Mouse (Mus musculus) neural tube, embryonic 12.5 days (tissue): ENCODE measurements around the gene Mtm1. TPM values are rescaled to one million over a fixed set of nuclear protein-coding genes. Genes with fewer than 3 reads are reported as not detected.
"Not testable (repeated sequence)": the region's sequence is repeated elsewhere in the genome, so short reads cannot be mapped to it uniquely, and the experiment has no call there.

ENCODE experiments used
- ATAC-seq: fragments of 200-750 bp; cut with Nextera tagmentation; 2 replicates; pipeline ENCODE4 v1.8.0; 2017; ENCODE audit warnings: low read depth, mild to moderate bottlenecking, moderate TSS enrichment, moderate library complexity; ENCODE audit not compliant: low FRiP score
- H3K27ac ChIP-seq: fragments of 300-500 bp; sonication (generic); 2 replicates; pipeline ENCODE4 v1.5.1; 2016
- H3K27me3 ChIP-seq: fragments of 300-500 bp; sonication (generic); replicated peaks from 2 replicates; pipeline ENCODE4 v1.6.1; 2016; ENCODE audit warnings: mild to moderate bottlenecking
- H3K36me3 ChIP-seq: fragments of 300-500 bp; sonication (generic); 2 replicates; pipeline ENCODE4 v1.6.1; 2016; ENCODE audit warnings: mild to moderate bottlenecking
- H3K4me1 ChIP-seq: fragments of 300-500 bp; sonication (generic); 2 replicates; pipeline ENCODE4 v1.6.1; 2016
- H3K4me2 ChIP-seq: fragments of 300-500 bp; sonication (generic); replicated peaks from 2 replicates; pipeline ENCODE4 v1.6.1; 2016; ENCODE audit warnings: mild to moderate bottlenecking
- H3K4me3 ChIP-seq: fragments of 300-500 bp; sonication (generic); 2 replicates; pipeline ENCODE4 v1.5.1; 2016
- H3K9ac ChIP-seq: fragments of 300-500 bp; sonication (generic); 2 replicates; pipeline ENCODE4 v1.6.1; 2016; ENCODE audit warnings: mild to moderate bottlenecking
- H3K9me3 ChIP-seq: fragments of 300-500 bp; sonication (generic); 2 replicates; pipeline ENCODE4 v1.6.1; 2016; ENCODE audit warnings: mild to moderate bottlenecking
- WGBS: fragments of 180-500 bp; shearing (Covaris S2); methylation state at CpG from one replicate; pipeline ENCODE4 v1.1.7; 2016; 5-methylcytosine and 5-hydroxymethylcytosine counted together
- polyA plus RNA-seq: library from polyadenylated mRNA; unstranded; fragments of >200 nt; fragmentation: Nextera tagmentation; extraction: Ambion mirVana; gene quantifications from 2 replicates; pipeline ENCODE4 v1.2.1, GENCODE M21; 2016

The Mtm1 gene
- polyA plus RNA-seq, 1 experiment from 2014 or later, result 5.5 TPM

DNA sequence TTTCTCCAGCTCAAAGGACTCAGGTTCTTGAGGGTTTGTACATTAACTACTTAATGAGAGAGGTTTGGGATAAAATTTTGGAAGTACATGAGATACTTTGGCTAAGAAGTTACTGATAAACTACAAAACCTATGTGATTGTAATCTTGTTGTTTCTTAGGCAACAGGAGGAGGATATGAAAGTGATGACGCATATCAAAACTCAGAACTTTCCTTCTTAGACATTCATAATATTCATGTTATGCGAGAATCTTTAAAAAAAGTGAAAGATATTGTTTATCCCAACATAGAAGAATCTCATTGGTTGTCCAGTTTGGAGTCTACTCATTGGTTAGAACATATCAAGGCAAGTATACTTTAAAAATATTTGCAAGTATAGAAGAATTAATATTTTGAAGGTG, 85.4 kb downstream of the Mtm1 start:
- H3K27me3 ChIP-seq, result no peaks in the 10 kb centered on the region
- H3K4me3 ChIP-seq, result no peak overlapping the region
- no peaks in the 10 kb centered on the region for H3K36me3 ChIP-seq
- no peaks in the 10 kb centered on the region for H3K9me3 ChIP-seq
- WGBS, result 81% methylated on average over 2 of the region's 2 CpGs
- no peak overlapping the region for H3K27ac ChIP-seq
- H3K9ac ChIP-seq, result no peak overlapping the region
- H3K4me1 ChIP-seq, result no peaks in the 10 kb centered on the region
- no peak overlapping the region for H3K4me2 ChIP-seq
- no peak for ATAC-seq

- Histone ChIP-seq H3K27ac (no peak overlapping the region), H3K36me3 (no peaks in the 10 kb centered on the region), H3K9me3 (no peaks in the 10 kb centered on the region), H3K9ac (no peak overlapping the region), H3K4me3 (no peak overlapping the region), H3K4me1 (no peaks in the 10 kb centered on the region), H3K27me3 (no peaks in the 10 kb centered on the region), H3K4me2 (no peak overlapping the region)
- no peak for ATAC-seq
- 88% methylated on average over 5 of the region's 5 CpGs for WGBS
These were observed 91.6 kb downstream of the Mtm1 start for GRCm38 (mm10) chrX:71302148-71302547.

GRCm38 (mm10) chrX:71311229-71311628, 100.7 kb downstream of the Mtm1 start:
- Histone ChIP-seq H3K9me3 (no peaks in the 10 kb centered on the region), H3K4me3 (no peak overlapping the region), H3K4me1 (no peaks in the 10 kb centered on the region), H3K27ac (no peak overlapping the region), H3K9ac (no peak overlapping the region), H3K36me3 (no peaks in the 10 kb centered on the region), H3K27me3 (no peaks in the 10 kb centered on the region), H3K4me2 (no peak overlapping the region)
- WGBS, result 41% methylated on average over 8 of the region's 8 CpGs
- 0 out of 2 replicates have a peak, but pooled peaks have one; percentile 33 for ATAC-seq

DNA sequence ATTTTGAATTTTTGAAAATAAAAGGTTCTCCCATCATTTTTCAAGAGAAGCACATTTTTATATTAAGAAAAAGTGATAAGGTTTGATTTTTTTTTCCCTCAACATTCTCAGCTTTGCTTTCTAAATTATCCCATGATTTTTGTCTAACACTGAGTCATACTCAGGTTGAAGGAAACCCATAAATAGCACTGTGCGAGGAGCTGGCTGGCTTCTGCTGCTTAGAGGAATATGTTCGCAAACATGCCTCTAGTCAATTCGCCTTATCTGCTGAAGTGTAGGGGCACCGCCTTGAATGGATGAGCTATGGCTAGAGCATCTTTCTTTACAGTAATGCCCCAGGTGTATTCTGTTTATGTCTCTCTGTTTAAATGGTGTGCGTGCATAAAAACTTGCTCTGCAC, 103.8 kb downstream of the Mtm1 start:
- Histone ChIP-seq H3K27ac (no peak overlapping the region), H3K4me3 (no peak overlapping the region), H3K9ac (no peak overlapping the region), H3K9me3 (no peaks in the 10 kb centered on the region), H3K4me2 (no peak overlapping the region), H3K4me1 (no peaks in the 10 kb centered on the region), H3K36me3 (no peaks in the 10 kb centered on the region), H3K27me3 (no peaks in the 10 kb centered on the region)
- WGBS, result 82% methylated on average over 5 of the region's 5 CpGs
- no peak for ATAC-seq

DNA sequence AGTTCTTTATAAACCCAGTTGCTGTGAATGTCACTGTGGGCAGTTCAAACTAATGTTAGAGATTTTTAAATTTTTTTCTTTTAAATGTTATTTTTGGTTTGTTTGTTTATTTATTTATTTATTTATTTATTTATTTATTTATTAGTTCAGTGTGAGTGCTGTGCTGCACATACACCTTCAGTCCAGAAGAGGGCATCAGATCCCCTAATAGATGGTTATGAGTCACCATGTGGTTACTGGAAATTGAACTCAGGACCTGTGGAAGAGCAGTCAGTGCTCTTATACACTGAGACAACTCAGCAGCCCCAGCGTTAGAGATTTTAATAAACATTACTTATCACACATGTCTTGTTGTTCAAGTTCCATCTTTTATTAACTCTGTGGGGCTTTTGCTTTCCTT, 141.5 kb downstream of the Mtm1 start:
- Histone ChIP-seq H3K9me3 (no peaks in the 10 kb centered on the region), H3K27me3 (no peaks in the 10 kb centered on the region), H3K27ac (no peak overlapping the region), H3K9ac (no peak overlapping the region), H3K4me1 (no peaks in the 10 kb centered on the region), H3K36me3 (no peaks in the 10 kb centered on the region), H3K4me2 (no peak overlapping the region), H3K4me3 (no peak overlapping the region)
- no peak for ATAC-seq
- WGBS, result 81% methylated on average over 1 of the region's 1 CpGs

GRCm38 (mm10) chrX:71355331-71355730, 144.8 kb downstream of the Mtm1 start:
- no peaks in the 10 kb centered on the region for H3K9me3 ChIP-seq
- H3K4me1 ChIP-seq, result no peaks in the 10 kb centered on the region
- no peaks in the 10 kb centered on the region for H3K27me3 ChIP-seq
- H3K9ac ChIP-seq, result no peak overlapping the region
- no peak overlapping the region for H3K4me3 ChIP-seq
- ATAC-seq, result no peak
- 61% methylated on average over 1 of the region's 1 CpGs for WGBS
- no peak overlapping the region for H3K27ac ChIP-seq
- no peaks in the 10 kb centered on the region for H3K36me3 ChIP-seq
- H3K4me2 ChIP-seq, result no peak overlapping the region

- not testable (repeated sequence) for H3K27me3 ChIP-seq, H3K4me1 ChIP-seq, H3K9me3 ChIP-seq, H3K9ac ChIP-seq, ATAC-seq, H3K4me3 ChIP-seq, H3K36me3 ChIP-seq, H3K27ac ChIP-seq, H3K4me2 ChIP-seq
- 88% methylated on average over 10 of the region's 10 CpGs for WGBS
These were observed 151.2 kb downstream of the Mtm1 start for GRCm38 (mm10) chrX:71361793-71362192.

DNA sequence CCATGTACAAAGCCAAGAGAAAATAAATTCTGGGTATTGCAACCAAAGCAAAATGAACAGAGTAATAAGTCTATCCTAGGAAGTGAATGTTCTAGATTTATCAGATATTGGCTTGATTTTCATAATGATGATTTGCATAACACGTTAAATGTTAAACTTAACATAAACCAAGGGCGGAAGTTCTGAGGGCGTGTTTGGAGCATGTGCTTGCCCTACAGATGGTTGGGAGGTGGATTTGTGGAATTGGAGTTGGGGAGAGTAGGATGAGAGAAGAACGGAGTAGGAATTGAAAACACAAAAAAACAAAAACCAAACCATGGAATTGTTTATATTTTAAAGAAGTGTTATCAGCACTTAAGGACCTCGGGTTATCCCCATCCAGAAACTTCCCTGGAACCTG, 153.5 kb downstream of the Mtm1 start:
- H3K36me3 ChIP-seq, result no peaks in the 10 kb centered on the region
- ATAC-seq, result no peak
- H3K9me3 ChIP-seq, result no peaks in the 10 kb centered on the region
- no peak overlapping the region for H3K27ac ChIP-seq
- no peaks in the 10 kb centered on the region for H3K4me1 ChIP-seq
- no peaks in the 10 kb centered on the region for H3K27me3 ChIP-seq
- WGBS, result 72% methylated on average over 5 of the region's 5 CpGs
- H3K9ac ChIP-seq, result no peak overlapping the region
- H3K4me3 ChIP-seq, result peak overlapping the region; percentile 59
- peak overlapping the region; percentile 61 for H3K4me2 ChIP-seq

- Histone ChIP-seq H3K4me2 (peak within 1 kb of the TSS; percentile 61), H3K9ac (peak within 1 kb of the TSS; percentile 72), H3K27me3 (no peaks in the 10 kb centered on the region), H3K4me3 (peak within 1 kb of the TSS; percentile 59), H3K9me3 (no peaks in the 10 kb centered on the region), H3K36me3 (no peaks in the 10 kb centered on the region), H3K27ac (peak within 1 kb of the TSS; percentile 26; the same call in 1 of the 2 replicates), H3K4me1 (no peaks in the 10 kb centered on the region)
- WGBS, result 15% methylated on average over 45 of the region's 47 CpGs
- ATAC-seq, result peak; percentile 93
These were observed 154.0 kb downstream of the Mtm1 start, which contains the start of gene Mtmr1 for GRCm38 (mm10) chrX:71364554-71364991. Gene Mtmr1, plus strand, starts transcription at chrX:71364760.

DNA sequence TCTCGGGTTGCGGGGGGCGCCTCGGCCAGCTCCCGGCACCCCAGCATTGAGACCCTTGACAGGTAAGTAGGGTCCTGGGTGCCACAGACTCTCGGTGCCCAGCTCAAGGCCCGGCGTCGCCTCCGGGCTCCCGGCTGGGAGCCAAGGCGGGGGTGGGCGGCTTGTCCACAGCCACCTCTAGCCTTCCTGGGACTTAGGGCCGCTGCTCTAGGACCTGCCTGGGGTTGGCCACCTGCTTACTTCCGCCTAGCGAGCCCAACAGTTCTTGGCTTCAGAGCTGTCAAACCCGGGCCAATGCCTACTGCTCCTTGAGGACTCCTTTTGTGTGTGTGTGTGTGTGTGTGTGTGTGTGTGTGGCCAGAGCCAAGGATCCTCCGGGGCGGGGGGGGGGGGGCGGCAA, 154.4 kb downstream of the Mtm1 start:
- Histone ChIP-seq H3K4me2 (peak overlapping the region; percentile 61), H3K36me3 (no peaks in the 10 kb centered on the region), H3K27me3 (no peaks in the 10 kb centered on the region), H3K9me3 (no peaks in the 10 kb centered on the region), H3K9ac (peak overlapping the region; percentile 72), H3K4me3 (peak overlapping the region; percentile 59), H3K4me1 (no peaks in the 10 kb centered on the region), H3K27ac (peak overlapping the region; percentile 26; the same call in 1 of the 2 replicates)
- 29% methylated on average over 17 of the region's 20 CpGs for WGBS
- ATAC-seq, result peak; percentile 71

Other genes with a start within 250 kb of the Mtm1 start
- 2.8 and 4.5 TPM in 2 replicates for gene Mamld1, start 160.5 kb upstream of the Mtm1 start, polyA plus RNA-seq
- gene Mtmr1, start 154.0 kb downstream of the Mtm1 start, polyA plus RNA-seq, result 16.8 and 19.4 TPM in 2 replicates